Mouse (Mus musculus): ENCODE results near the gene Frs2. TPM values are rescaled to one million over a fixed set of nuclear protein-coding genes. Genes with fewer than 3 reads are reported as not detected.

Frs2 gene
- polyA plus RNA-seq, 1 experiment, result 13.2 TPM

DNA sequence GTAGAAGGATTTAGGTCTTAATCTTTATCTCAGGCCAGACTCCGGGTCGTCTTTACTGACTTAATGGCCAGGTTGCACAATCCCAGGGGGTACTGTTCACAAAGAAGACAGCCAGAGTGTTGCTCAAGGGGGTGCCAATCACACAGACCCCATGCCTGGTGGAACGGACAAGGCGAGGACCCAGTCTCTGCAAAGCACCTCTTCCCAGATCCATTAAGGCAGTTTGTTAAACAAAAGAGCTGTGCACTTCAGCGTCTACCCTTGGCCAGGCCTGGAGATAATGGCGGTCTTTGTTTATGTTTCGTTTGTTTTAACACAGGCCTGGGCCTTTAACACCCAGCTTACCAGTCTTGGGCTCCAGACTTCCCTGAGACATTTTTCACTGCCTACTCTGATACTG lies 3.9 kb upstream of the Frs2 start:
- DNase-seq, result no peak
- H3K4me3 ChIP-seq (ENCODE audit: insufficient read depth, low read depth, low read length), result no peak overlapping the region
- 70% methylated on average over 7 of the region's 7 CpGs for WGBS
- H3K4me1 ChIP-seq (ENCODE audit: control insufficient read depth, insufficient read depth, low read length), result no peaks in the 10 kb centered on the region; the same call in 1 of the 2 replicates
- TF ChIP-seq POLR2A (IDR thresholded peaks at IDR 0.05; ENCODE audit: low read depth, low read length), result no peak
- TF ChIP-seq CTCF (conservative IDR thresholded peaks at IDR 0.05; ENCODE audit: insufficient read depth, insufficient read length, low read depth, low read length), result no peak
- no peak overlapping the region for H3K27ac ChIP-seq (ENCODE audit: insufficient read depth, low read depth, low read length)
- H3K27me3 ChIP-seq (replicated peaks; ENCODE audit: control insufficient read depth, insufficient read depth, low read length), result no peaks in the 10 kb centered on the region
- H3K36me3 ChIP-seq (ENCODE audit: control insufficient read depth, insufficient read depth, low read length), result no peaks in the 10 kb centered on the region

DNA sequence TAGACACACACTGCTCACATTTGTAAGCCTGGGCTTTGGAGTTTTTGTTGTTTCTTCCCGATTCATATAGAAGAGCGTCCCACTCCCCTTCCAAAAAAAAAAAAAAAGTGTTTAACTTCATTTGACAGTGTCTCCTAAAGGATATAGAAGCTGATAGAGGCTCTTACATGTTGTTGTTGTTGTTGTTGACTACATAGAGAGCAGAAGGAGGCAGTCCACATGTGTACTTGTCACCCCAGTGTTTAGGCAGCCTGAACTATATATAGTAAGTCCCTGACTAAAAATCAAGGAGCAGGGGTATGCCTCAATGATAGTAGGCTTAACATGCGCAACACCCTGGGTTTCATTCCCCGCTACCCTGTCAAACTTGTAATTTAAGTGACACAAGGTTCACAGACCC lies 3.3 kb upstream of the Frs2 start:
- no peaks in the 10 kb centered on the region; the same call in none of the 2 replicates for H3K4me1 ChIP-seq (ENCODE audit: control insufficient read depth, insufficient read depth, low read length)
- 77% methylated on average over 4 of the region's 4 CpGs for WGBS
- H3K27me3 ChIP-seq (replicated peaks; ENCODE audit: control insufficient read depth, insufficient read depth, low read length), result no peaks in the 10 kb centered on the region
- no peak overlapping the region for H3K27ac ChIP-seq (ENCODE audit: insufficient read depth, low read depth, low read length)
- no peak for DNase-seq
- TF ChIP-seq CTCF (conservative IDR thresholded peaks at IDR 0.05; ENCODE audit: insufficient read depth, insufficient read length, low read depth, low read length) (no peak), POLR2A (IDR thresholded peaks at IDR 0.05; ENCODE audit: low read depth, low read length) (no peak)
- H3K36me3 ChIP-seq (ENCODE audit: control insufficient read depth, insufficient read depth, low read length), result no peaks in the 10 kb centered on the region
- no peak overlapping the region for H3K4me3 ChIP-seq (ENCODE audit: insufficient read depth, low read depth, low read length)

- TF ChIP-seq POLR2A (IDR thresholded peaks at IDR 0.05; ENCODE audit: low read depth, low read length) (no peak), CTCF (conservative IDR thresholded peaks at IDR 0.05; ENCODE audit: insufficient read depth, insufficient read length, low read depth, low read length) (no peak)
- no peak overlapping the region for H3K4me3 ChIP-seq (ENCODE audit: insufficient read depth, low read depth, low read length)
- no peaks in the 10 kb centered on the region for H3K36me3 ChIP-seq (ENCODE audit: control insufficient read depth, insufficient read depth, low read length)
- peaks cover 4% of the 10 kb centered on the region for H3K4me1 ChIP-seq (ENCODE audit: control insufficient read depth, insufficient read depth, low read length)
- no peaks in the 10 kb centered on the region for H3K27me3 ChIP-seq (replicated peaks; ENCODE audit: control insufficient read depth, insufficient read depth, low read length)
- DNase-seq, result no peak
- no peak overlapping the region for H3K27ac ChIP-seq (ENCODE audit: insufficient read depth, low read depth, low read length)
- WGBS, result 52% methylated on average over 11 of the region's 11 CpGs
These were observed 2.9 kb upstream of the Frs2 start for GRCm38 (mm10) chr10:117151241-117151640.

GRCm38 (mm10) chr10:117150764-117151163 lies 2.4 kb upstream of the Frs2 start:
- Histone ChIP-seq H3K27ac (ENCODE audit: insufficient read depth, low read depth, low read length) (no peak overlapping the region), H3K27me3 (replicated peaks; ENCODE audit: control insufficient read depth, insufficient read depth, low read length) (no peaks in the 10 kb centered on the region), H3K36me3 (ENCODE audit: control insufficient read depth, insufficient read depth, low read length) (no peaks in the 10 kb centered on the region), H3K4me1 (ENCODE audit: control insufficient read depth, insufficient read depth, low read length) (peaks cover 6% of the 10 kb centered on the region), H3K4me3 (ENCODE audit: insufficient read depth, low read depth, low read length) (no peak overlapping the region)
- TF ChIP-seq CTCF (conservative IDR thresholded peaks at IDR 0.05; ENCODE audit: insufficient read depth, insufficient read length, low read depth, low read length) (no peak), POLR2A (IDR thresholded peaks at IDR 0.05; ENCODE audit: low read depth, low read length) (no peak)
- DNase-seq, result no peak
- WGBS, result 47% methylated on average over 10 of the region's 10 CpGs

GRCm38 (mm10) chr10:117149942-117150617 lies 1.7 kb upstream of the Frs2 start:
- TF ChIP-seq POLR2A (IDR thresholded peaks at IDR 0.05; ENCODE audit: low read depth, low read length), result no peak
- TF ChIP-seq CTCF (conservative IDR thresholded peaks at IDR 0.05; ENCODE audit: insufficient read depth, insufficient read length, low read depth, low read length), result no peak
- WGBS, result 4% methylated on average over 23 of the region's 23 CpGs
- Histone ChIP-seq H3K4me3 (ENCODE audit: insufficient read depth, low read depth, low read length) (peak overlapping the region; percentile 56), H3K36me3 (ENCODE audit: control insufficient read depth, insufficient read depth, low read length) (no peaks in the 10 kb centered on the region), H3K27me3 (replicated peaks; ENCODE audit: control insufficient read depth, insufficient read depth, low read length) (no peaks in the 10 kb centered on the region), H3K4me1 (ENCODE audit: control insufficient read depth, insufficient read depth, low read length) (peaks cover 13% of the 10 kb centered on the region), H3K27ac (ENCODE audit: insufficient read depth, low read depth, low read length) (peak overlapping the region; percentile 46; the same call in 1 of the 2 replicates)
- DNase-seq, result peak; percentile 60

DNA sequence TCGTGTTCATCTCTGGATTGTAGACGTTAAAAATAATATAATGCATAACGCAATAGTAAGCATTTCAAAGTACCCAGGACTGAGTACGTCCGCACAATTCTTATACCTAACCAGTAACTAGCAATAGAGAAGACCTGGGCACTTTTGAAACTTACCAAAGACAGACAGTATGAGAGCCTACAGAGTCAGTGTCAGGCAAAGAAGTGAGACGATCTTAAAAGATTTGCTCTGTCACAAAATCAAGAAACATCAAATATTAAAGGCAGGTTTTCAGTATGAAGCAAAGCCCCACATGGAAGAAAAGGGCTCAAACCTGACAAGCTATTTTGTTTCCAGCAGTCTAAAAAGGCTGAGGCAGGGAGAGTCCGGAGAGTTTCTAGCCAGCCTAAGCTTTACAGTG lies 907 bp upstream of the Frs2 start:
- H3K4me1 ChIP-seq (ENCODE audit: control insufficient read depth, insufficient read depth, low read length), result peaks cover 20% of the 10 kb centered on the region
- TF ChIP-seq CTCF (conservative IDR thresholded peaks at IDR 0.05; ENCODE audit: insufficient read depth, insufficient read length, low read depth, low read length), result no peak
- no peak for TF ChIP-seq POLR2A (IDR thresholded peaks at IDR 0.05; ENCODE audit: low read depth, low read length)
- H3K27me3 ChIP-seq (replicated peaks; ENCODE audit: control insufficient read depth, insufficient read depth, low read length), result no peaks in the 10 kb centered on the region
- no peak overlapping the region; the same call in 1 of the 2 replicates for H3K27ac ChIP-seq (ENCODE audit: insufficient read depth, low read depth, low read length)
- H3K4me3 ChIP-seq (ENCODE audit: insufficient read depth, low read depth, low read length), result no peak overlapping the region
- H3K36me3 ChIP-seq (ENCODE audit: control insufficient read depth, insufficient read depth, low read length), result no peaks in the 10 kb centered on the region
- DNase-seq, result no peak
- 29% methylated on average over 7 of the region's 7 CpGs for WGBS

- DNase-seq, result no peak
- H3K4me3 ChIP-seq (ENCODE audit: insufficient read depth, low read depth, low read length), result peak overlapping the region; percentile 95
- WGBS, result under 1% methylated on average over 72 of the region's 72 CpGs
- no peaks in the 10 kb centered on the region for H3K36me3 ChIP-seq (ENCODE audit: control insufficient read depth, insufficient read depth, low read length)
- TF ChIP-seq CTCF (conservative IDR thresholded peaks at IDR 0.05; ENCODE audit: insufficient read depth, insufficient read length, low read depth, low read length) (no peak), POLR2A (IDR thresholded peaks at IDR 0.05; ENCODE audit: low read depth, low read length) (no peak)
- no peaks in the 10 kb centered on the region for H3K27me3 ChIP-seq (replicated peaks; ENCODE audit: control insufficient read depth, insufficient read depth, low read length)
- peaks cover 24% of the 10 kb centered on the region for H3K4me1 ChIP-seq (ENCODE audit: control insufficient read depth, insufficient read depth, low read length)
- peak overlapping the region; percentile 74 for H3K27ac ChIP-seq (ENCODE audit: insufficient read depth, low read depth, low read length)
These were observed 622 bp downstream of the Frs2 start for GRCm38 (mm10) chr10:117147463-117148360.

All from kidney, adult 2 months (tissue).